Mouse (Mus musculus) heart, adult 8-10 months (tissue): ENCODE measurements around the gene Dlst. TPM values are rescaled to one million over a fixed set of nuclear protein-coding genes. Genes with fewer than 3 reads are reported as not detected.

Experiments used
- DNase-seq: peaks from one replicate; pipeline ENCODE4 v3.0.0; 2022; ENCODE audit warnings: low spot score
- total RNA-seq, 4 experiments: library from RNA; stranded (reverse); gene quantifications; 2 replicates each; pipeline ENCODE4 v1.2.4; 2022

The Dlst gene
- total RNA-seq, 4 experiments from 2014 or later, result 715 to 820 (median 788) TPM

GRCm38 (mm10) chr12:85181475-85182344 lies 71.1 kb downstream of the Dlst start:
- no peak for DNase-seq

GRCm38 (mm10) chr12:85182345-85182643 lies 71.7 kb downstream of the Dlst start:
- no peak for DNase-seq

GRCm38 (mm10) chr12:85182898-85183297 lies 72.3 kb downstream of the Dlst start:
- DNase-seq, result no peak

- no peak for DNase-seq
Observed at GRCm38 (mm10) chr12:85184118-85184517, 73.5 kb downstream of the Dlst start.

Other genes starting within 250 kb of the Dlst start
- 1 to 10 TPM in 3 of 4 experiments, under 1 TPM in 1; 0.88 to 1.1 (median 1.1) TPM for gene Ltbp2, start 234.3 kb upstream of the Dlst start, total RNA-seq
- gene Fcf1, start 139.9 kb upstream of the Dlst start, total RNA-seq, result 10 to 100 TPM; 36.3 to 41.1 (median 40.7) TPM
- 10 to 100 TPM; 48.3 to 63.3 (median 50.8) TPM for gene Arel1, start 139.9 kb upstream of the Dlst start, total RNA-seq
- 10 to 100 TPM; 26.6 to 30.4 (median 29.7) TPM for gene Ylpm1, start 114.5 kb upstream of the Dlst start, total RNA-seq
- gene Prox2, start 74 bp upstream of the Dlst start, total RNA-seq, result 1 to 10 TPM; 1.1 to 3.0 (median 1.8) TPM
- gene Rps6kl1, start 40.4 kb downstream of the Dlst start, total RNA-seq, result 1 to 10 TPM; 1.7 to 3.5 (median 2.8) TPM
- 1 to 10 TPM; 3.7 to 5.1 (median 4.1) TPM for gene Pgf, start 67.0 kb downstream of the Dlst start, total RNA-seq
- 10 to 100 TPM; 39.5 to 50.6 (median 45.2) TPM for gene Eif2b2, start 108.6 kb downstream of the Dlst start, total RNA-seq
- gene Mlh3, start 159.8 kb downstream of the Dlst start, total RNA-seq, result 10 to 100 TPM in 2 of 4 experiments, 1 to 10 TPM in 2; 9.4 to 11.3 (median 10.3) TPM
- gene Acyp1, start 177.6 kb downstream of the Dlst start, total RNA-seq, result 10 to 100 TPM; 20.6 to 27.9 (median 22.9) TPM
- gene Zc2hc1c, start 177.8 kb downstream of the Dlst start, total RNA-seq, result 1 to 10 TPM; 2.6 to 3.2 (median 2.6) TPM
- 100 to 1,000 TPM; 119 to 127 (median 123) TPM for gene Nek9, start 228.5 kb downstream of the Dlst start, total RNA-seq